Mouse (Mus musculus) CH12.LX (cell line): ENCODE results near the gene Cd200r3. TPM values are rescaled to one million over a fixed set of nuclear protein-coding genes. Genes with fewer than 3 reads are reported as not detected.

Experiments used
- DNase-seq: peaks from one replicate; pipeline ENCODE4 v3.0.0-alpha.2; 2013; ENCODE audit errors: extremely low read depth
- H3K27ac ChIP-seq: 2 replicates; pipeline ENCODE4 v1.5.1; 2012; ENCODE audit warnings: low read depth, mild to moderate bottlenecking, control low read depth, moderate library complexity; ENCODE audit not compliant: insufficient read depth
- H3K27me3 ChIP-seq: replicated peaks from 2 replicates; pipeline ENCODE3; 2012; ENCODE audit warnings: inconsistent platforms
- H3K36me3 ChIP-seq, 2 experiments: replicated peaks in 1 of 2; 2 replicates each; pipeline versions ENCODE3 to v1.6.1; 2012; ENCODE audit warnings: inconsistent platforms in 1 of 2, low read length in 1 of 2, mild to moderate bottlenecking in 1 of 2, mixed read lengths in 1 of 2, moderate library complexity in 1 of 2; ENCODE audit not compliant: control insufficient read depth in 1 of 2, insufficient read depth in 1 of 2
- H3K4me1 ChIP-seq, 2 experiments: 2 replicates each; pipeline ENCODE4 v1.6.1; 2012; ENCODE audit warnings: inconsistent platforms in 1 of 2, moderate library complexity in 1 of 2; ENCODE audit not compliant: insufficient read depth in 2 of 2, control insufficient read depth in 1 of 2
- H3K4me2 ChIP-seq: 2 replicates; pipeline ENCODE4 v1.6.1; 2012; ENCODE audit warnings: low read depth, mild to moderate bottlenecking, control low read depth; ENCODE audit not compliant: poor library complexity, insufficient read depth, severe bottlenecking
- H3K4me3 ChIP-seq, 3 experiments: fragments of 150-350 bp in 1 of 3; sonication (generic) in 1 of 3; replicated peaks in 1 of 3; 2 replicates each; pipeline versions ENCODE3 to v1.5.1; 2011 to 2012; ENCODE audit warnings: low read depth in 2 of 3, low read length in 2 of 3, mild to moderate bottlenecking in 2 of 3, moderate library complexity in 2 of 3, control low read depth in 1 of 3, improper control_type of control experiment in 1 of 3, inconsistent platforms in 1 of 3, mixed read lengths in 1 of 3; ENCODE audit not compliant: poor library complexity in 1 of 3
- H3K79me2 ChIP-seq: replicated peaks from 2 replicates; pipeline ENCODE4 v1.6.1; 2012; ENCODE audit warnings: mild to moderate bottlenecking, moderate library complexity; ENCODE audit not compliant: control insufficient read depth, poor library complexity, insufficient read depth, severe bottlenecking; ENCODE audit errors: extremely low read depth
- H3K9ac ChIP-seq: 2 replicates; pipeline ENCODE4 v1.6.1; 2012; ENCODE audit warnings: low read depth, mild to moderate bottlenecking, control low read depth, moderate library complexity; ENCODE audit not compliant: insufficient read depth
- H3K9me3 ChIP-seq: replicated peaks from 2 replicates; pipeline ENCODE3; 2012; ENCODE audit warnings: low read length, inconsistent platforms, mixed read lengths
- CHD1 ChIP-seq: IDR thresholded peaks from 2 replicates; pipeline ENCODE4 v1.6.1; 2012; ENCODE audit warnings: low read depth, low read length, improper control_type of control experiment, inconsistent platforms
- CTCF ChIP-seq, 2 experiments: IDR thresholded peaks in 1 of 2; conservative IDR thresholded peaks in 1 of 2; 2 replicates each; pipeline ENCODE4 v1.5.1; 2011 to 2012; ENCODE audit warnings: low read depth in 2 of 2, low read length in 2 of 2, improper control_type of control experiment in 1 of 2, inconsistent platforms in 1 of 2, mild to moderate bottlenecking in 1 of 2, moderate library complexity in 1 of 2
- EP300 ChIP-seq: IDR thresholded peaks from 2 replicates; pipeline ENCODE4 v1.6.1; 2011; ENCODE audit warnings: low read length, improper control_type of control experiment
- ETS1 ChIP-seq: conservative IDR thresholded peaks from 2 replicates; pipeline ENCODE4 v1.6.1; 2012; ENCODE audit warnings: low read depth, mild to moderate bottlenecking, inconsistent platforms, low read length, improper control_type of control experiment, moderate library complexity
- JUN ChIP-seq: IDR thresholded peaks from 2 replicates; pipeline ENCODE4 v1.6.1; 2011; ENCODE audit warnings: low read depth, mild to moderate bottlenecking, low read length, improper control_type of control experiment, moderate library complexity; ENCODE audit not compliant: insufficient read depth
- MAX ChIP-seq: IDR thresholded peaks from 2 replicates; pipeline ENCODE4 v1.6.1; 2011; ENCODE audit warnings: low read length, improper control_type of control experiment
- ZKSCAN1 ChIP-seq: IDR thresholded peaks from 2 replicates; pipeline ENCODE4 v1.6.1; 2012; ENCODE audit warnings: low read depth, inconsistent platforms, low read length, improper control_type of control experiment, borderline replicate concordance
- ZNF384 ChIP-seq: IDR thresholded peaks from 2 replicates; pipeline ENCODE4 v1.6.1; 2012; ENCODE audit warnings: low read depth, low read length, improper control_type of control experiment, inconsistent platforms
- dilution Hi-C: fragments of 300-500 bp; cut with MboI; formaldehyde crosslinking; loops from 2 replicates; pipeline ENCODE4 v1.14.3; 2020; ENCODE audit warnings: low sequenced_read_pairs; ENCODE audit not compliant: extremely low pct_unique_long_range_greater_than_20kb, extremely low pct_ligation_motif_present
- in situ Hi-C: fragments of 300-500 bp; cut with MboI; formaldehyde crosslinking; loops from 3 replicates; pipeline ENCODE4 v1.14.3; 2019; ENCODE audit warnings: low sequenced_read_pairs, low pct_ligation_motif_present, low pct_unique_long_range_greater_than_20kb, mixed read lengths
- polyA plus RNA-seq: library from polyadenylated mRNA; unstranded; fragments of >175 nt; gene quantifications from 2 replicates; pipeline ENCODE4 v1.2.1, GENCODE M21; 2012; ENCODE audit warnings: low read depth; ENCODE audit not compliant: insufficient read length
- total RNA-seq, 2 experiments: library from RNA; depleted of rRNA; stranded (reverse); fragments of 300-350 nt in 1 of 2; fragments of >200 nt in 1 of 2; gene quantifications; 2 replicates each; pipeline ENCODE4 v1.2.3; 2012 to 2014

The Cd200r3 gene
- total and polyA plus RNA-seq, 3 experiments, result 5.0 to 17.6 (median 6.9) TPM

DNA sequence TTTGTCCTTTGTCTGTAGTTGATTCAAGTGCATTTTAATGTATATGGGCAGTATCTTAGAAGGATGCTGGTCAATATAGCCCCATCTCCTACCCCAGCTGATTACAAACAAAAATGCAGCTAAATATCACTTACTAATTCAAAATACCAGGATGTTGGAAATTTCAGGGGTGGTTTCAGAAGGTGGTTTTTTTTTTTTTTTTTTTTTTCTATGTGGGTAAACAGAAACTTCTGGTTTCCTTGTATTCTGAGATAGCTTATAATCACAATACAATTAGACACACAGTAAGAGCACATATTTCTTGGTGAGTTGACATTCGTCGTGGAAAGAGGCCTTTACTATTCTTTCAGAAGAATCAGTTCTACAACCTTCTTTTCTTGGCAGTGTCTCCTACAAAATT lies 39.5 kb downstream of the Cd200r3 start:
- DNase-seq, result no peak
- Histone ChIP-seq H3K9ac (no peak overlapping the region; the same call in 1 of the 2 replicates), H3K4me1 (peaks cover 24 to 76% of the 10 kb centered on the region in 2 experiments), H3K27ac (no peak overlapping the region), H3K4me3 (no peak overlapping the region), H3K4me2 (no peak overlapping the region), H3K36me3 (no peaks in the 10 kb centered on the region), H3K79me2 (no peaks in the 10 kb centered on the region; the same call in 1 of the 2 replicates), H3K27me3 (no peaks in the 10 kb centered on the region), H3K9me3 (no peaks in the 10 kb centered on the region)
- dilution Hi-C loops, result no loop called here
- TF ChIP-seq CHD1, result no peak
- TF ChIP-seq ZNF384, result peak; percentile 90
- in situ Hi-C loops, result no loop called here

DNA sequence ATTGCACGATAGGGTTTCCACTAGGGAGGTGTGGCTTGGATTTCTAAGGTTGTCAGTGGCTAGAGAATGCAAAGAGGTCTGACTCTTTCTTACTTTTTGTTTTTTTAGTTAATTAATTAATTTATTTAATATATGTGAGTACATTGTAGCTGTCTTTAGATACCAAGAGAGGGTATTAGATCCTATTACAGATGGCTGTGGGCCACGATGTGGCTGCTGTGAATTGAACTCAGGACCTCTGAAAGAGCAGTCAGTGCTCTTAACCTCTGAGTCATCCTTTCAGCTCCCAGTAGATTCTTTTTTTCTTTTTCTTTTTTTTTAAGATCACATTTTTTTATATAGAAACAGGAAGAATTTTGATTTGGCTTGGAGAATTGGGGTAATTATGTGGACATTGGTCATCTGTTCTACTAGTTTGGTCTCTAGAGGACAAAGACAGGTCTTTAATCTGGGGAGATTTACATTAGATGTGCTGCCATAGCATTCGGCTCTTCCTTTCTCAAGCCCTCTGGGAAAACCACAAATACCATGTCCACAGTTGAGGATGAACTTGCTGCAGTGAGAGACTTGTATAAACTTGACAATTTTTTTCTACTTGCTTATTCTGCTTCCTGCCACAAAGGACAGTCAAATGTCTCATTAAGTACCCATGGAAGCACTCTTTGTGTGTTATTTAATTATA lies 40.0 kb downstream of the Cd200r3 start:
- no peak overlapping the region for H3K27ac ChIP-seq
- no peak overlapping the region; the same call in 1 of the 2 replicates for H3K9ac ChIP-seq
- H3K9me3 ChIP-seq, result no peaks in the 10 kb centered on the region
- 0 out of 2 replicates have a peak, but pooled peaks have one; percentile 22 for TF ChIP-seq ZNF384
- TF ChIP-seq ETS1, result no peak
- no peak for TF ChIP-seq CHD1
- TF ChIP-seq ZKSCAN1, result no peak
- TF ChIP-seq EP300, result no peak
- TF ChIP-seq CTCF (conservative IDR thresholded peaks at IDR 0.05 in 1 of 2, IDR thresholded peaks at IDR 0.05 in 1 of 2; ENCODE audit: low read depth in 2 of 2, low read length in 2 of 2), result no peak
- no peak for TF ChIP-seq MAX
- dilution Hi-C loops, result no loop called here
- H3K4me2 ChIP-seq, result no peak overlapping the region
- no peak for DNase-seq
- H3K27me3 ChIP-seq, result no peaks in the 10 kb centered on the region
- in situ Hi-C loops, result no loop called here
- H3K4me1 ChIP-seq, result peaks cover 24 to 73% of the 10 kb centered on the region in 2 experiments
- H3K36me3 ChIP-seq, result no peaks in the 10 kb centered on the region
- H3K4me3 ChIP-seq, result no peak overlapping the region
- no peaks in the 10 kb centered on the region; the same call in 1 of the 2 replicates for H3K79me2 ChIP-seq

DNA sequence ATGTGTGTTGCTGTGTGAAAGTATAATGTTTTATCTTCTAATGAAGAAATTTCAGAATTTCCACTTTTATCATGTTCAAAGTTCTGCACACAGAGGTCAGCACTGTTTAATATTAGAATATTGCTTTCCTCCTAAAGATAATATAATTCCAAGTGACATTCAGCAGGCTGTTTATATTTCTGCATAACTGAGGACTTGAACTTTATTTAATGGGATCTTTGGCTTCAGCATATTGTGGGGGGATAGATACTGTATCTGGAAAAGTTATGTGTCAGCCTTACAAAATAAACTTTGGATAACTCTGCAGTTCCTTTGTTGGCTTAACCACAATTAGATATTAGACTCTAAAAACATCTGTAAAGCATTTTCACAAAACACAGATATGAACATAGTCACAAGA lies 40.6 kb downstream of the Cd200r3 start:
- Histone ChIP-seq H3K9ac (no peak overlapping the region), H3K4me3 (no peak overlapping the region), H3K4me1 (peaks cover 24 to 71% of the 10 kb centered on the region in 2 experiments), H3K4me2 (no peak overlapping the region), H3K27me3 (no peaks in the 10 kb centered on the region), H3K79me2 (no peaks in the 10 kb centered on the region; the same call in 1 of the 2 replicates), H3K9me3 (no peaks in the 10 kb centered on the region), H3K36me3 (no peaks in the 10 kb centered on the region)
- TF ChIP-seq JUN, result no peak
- TF ChIP-seq, all 38 proteins: peak for 0
- no peak overlapping the region for H3K27ac ChIP-seq
- in situ Hi-C loops, result no loop called here
- DNase-seq, result no peak
- dilution Hi-C loops, result no loop called here
